Mouse (Mus musculus) midbrain, embryonic 16.5 days (tissue): Measurements from ENCODE around the gene H2al1k. TPM values are rescaled to one million over a fixed set of nuclear protein-coding genes. Genes with fewer than 3 reads are reported as not detected.
"Not testable (repeated sequence)": the region's sequence is repeated elsewhere in the genome, so short reads cannot be mapped to it uniquely, and the experiment has no call there.

Source experiments
- ATAC-seq: fragments of 200-750 bp; cut with Nextera tagmentation; 2 replicates; pipeline ENCODE4 v1.8.0; 2017; ENCODE audit warnings: moderate TSS enrichment
- H3K27ac ChIP-seq: fragments of 300-500 bp; sonication (generic); 2 replicates; pipeline ENCODE4 v1.5.1; 2014; ENCODE audit warnings: mild to moderate bottlenecking, low read length, mixed read lengths
- H3K27me3 ChIP-seq: fragments of 300-500 bp; sonication (generic); 2 replicates; pipeline ENCODE4 v1.6.1; 2014; ENCODE audit warnings: low read depth, low read length, mixed read lengths; ENCODE audit not compliant: control insufficient read depth, insufficient read depth
- H3K36me3 ChIP-seq: fragments of 300-500 bp; sonication (generic); 2 replicates; pipeline ENCODE4 v1.6.1; 2014; ENCODE audit warnings: mild to moderate bottlenecking, low read length, moderate library complexity, mixed read lengths; ENCODE audit not compliant: control insufficient read depth, insufficient read depth
- H3K4me1 ChIP-seq: fragments of 300-500 bp; sonication (generic); 2 replicates; pipeline ENCODE4 v1.6.1; 2014; ENCODE audit warnings: mild to moderate bottlenecking, low read length, mixed read lengths; ENCODE audit not compliant: control insufficient read depth, insufficient read depth
- H3K4me2 ChIP-seq: fragments of 300-500 bp; sonication (generic); 2 replicates; pipeline ENCODE4 v1.6.1; 2014; ENCODE audit warnings: mild to moderate bottlenecking, low read length, mixed read lengths
- H3K4me3 ChIP-seq: fragments of 300-500 bp; sonication (generic); 2 replicates; pipeline ENCODE4 v1.5.1; 2014; ENCODE audit warnings: low read depth, mild to moderate bottlenecking, low read length, moderate library complexity, mixed read lengths
- H3K9ac ChIP-seq: fragments of 300-500 bp; sonication (generic); 2 replicates; pipeline ENCODE4 v1.6.1; 2014; ENCODE audit warnings: low read depth, low read length, mixed read lengths
- H3K9me3 ChIP-seq: fragments of 300-500 bp; sonication (generic); replicated peaks from 2 replicates; pipeline ENCODE4 v1.6.1; 2014; ENCODE audit warnings: mild to moderate bottlenecking, low read length, mixed read lengths; ENCODE audit not compliant: control insufficient read depth, poor library complexity, severe bottlenecking
- WGBS: fragments of 180-500 bp; shearing (Covaris S2); extraction: QIAGEN DNeasy Blood & Tissue Kit; methylation state at CpG from one replicate; pipeline ENCODE4 v1.1.7; 2014; 5-methylcytosine and 5-hydroxymethylcytosine counted together
- polyA plus RNA-seq: library from polyadenylated mRNA; unstranded; fragments of >200 nt; fragmentation: Nextera tagmentation; extraction: Ambion mirVana; gene quantifications from 2 replicates; pipeline ENCODE4 v1.2.1, GENCODE M21; 2015

The H2al1k gene
- polyA plus RNA-seq: not detected in 2 replicates

DNA sequence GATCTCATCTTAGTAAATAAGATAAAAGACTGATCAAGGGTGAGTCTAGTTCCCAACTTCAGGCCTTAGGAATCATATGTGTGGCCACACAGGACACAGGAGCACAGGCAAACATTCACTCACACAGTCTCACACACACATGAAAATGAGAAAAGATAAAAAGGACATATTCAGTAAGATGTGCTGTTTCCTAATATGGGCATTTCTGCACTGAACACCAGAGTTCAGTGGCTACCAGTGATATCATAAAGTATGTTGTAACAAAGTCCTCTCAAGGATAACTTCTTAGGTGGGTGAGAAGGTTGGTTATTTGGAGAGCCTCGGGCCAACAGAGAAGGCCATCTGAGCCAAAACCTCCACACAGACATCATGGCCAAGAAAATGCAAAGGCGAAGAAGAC, at the start of gene H2al1k:
TSS of gene H2al1k (plus strand) at position 301 of the 400 bp plus-strand sequence.
- not testable (repeated sequence) for H3K4me3 ChIP-seq, ATAC-seq, H3K4me1 ChIP-seq, H3K27ac ChIP-seq, H3K4me2 ChIP-seq, H3K9me3 ChIP-seq, H3K9ac ChIP-seq, H3K36me3 ChIP-seq, H3K27me3 ChIP-seq
- WGBS: no CpG with 5 or more reads among the region's 2 CpGs

GRCm38 (mm10) chrX:9302791-9303190, 47.6 kb upstream of the H2al1k start:
- Histone ChIP-seq H3K4me1 (no peaks in the 10 kb centered on the region), H3K27ac (no peak overlapping the region), H3K9ac (no peak overlapping the region), H3K9me3 (no peaks in the 10 kb centered on the region), H3K27me3 (no peaks in the 10 kb centered on the region), H3K36me3 (no peaks in the 10 kb centered on the region), H3K4me2 (no peak overlapping the region), H3K4me3 (no peak overlapping the region)
- WGBS: 91% methylated on average over 5 of the region's 5 CpGs
- no peak for ATAC-seq

- no peak for ATAC-seq
- Histone ChIP-seq H3K9me3 (no peaks in the 10 kb centered on the region), H3K27me3 (no peaks in the 10 kb centered on the region), H3K36me3 (no peaks in the 10 kb centered on the region), H3K4me3 (no peak overlapping the region), H3K4me2 (no peak overlapping the region), H3K27ac (no peak overlapping the region), H3K9ac (no peak overlapping the region), H3K4me1 (no peaks in the 10 kb centered on the region)
- WGBS: 65% methylated on average over 1 of the region's 1 CpGs
Observed at GRCm38 (mm10) chrX:9303455-9303854, 47.0 kb upstream of the H2al1k start.

DNA sequence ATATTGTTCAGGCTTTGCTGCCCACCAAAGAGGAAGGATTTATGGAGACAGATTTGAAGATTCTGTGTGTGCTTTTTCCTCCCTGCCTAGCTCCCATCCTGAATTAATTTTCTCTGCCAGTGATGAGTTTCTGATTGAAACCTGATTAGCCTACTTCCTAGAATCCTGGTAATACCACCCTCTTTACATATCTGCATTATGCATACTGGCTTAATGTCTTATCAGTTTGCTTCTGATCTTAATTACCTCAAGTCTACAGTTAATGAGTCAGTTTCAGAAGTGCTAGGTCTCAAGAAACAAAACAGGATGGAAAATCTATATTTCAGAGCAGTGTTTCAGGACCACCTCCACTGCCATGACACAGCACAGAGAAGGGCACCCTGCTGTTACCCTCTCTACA, 34.0 kb upstream of the H2al1k start:
- H3K9me3 ChIP-seq, H3K4me2 ChIP-seq, H3K4me3 ChIP-seq, H3K27ac ChIP-seq, H3K27me3 ChIP-seq, H3K4me1 ChIP-seq, ATAC-seq, H3K36me3 ChIP-seq, H3K9ac ChIP-seq: not testable (repeated sequence)

DNA sequence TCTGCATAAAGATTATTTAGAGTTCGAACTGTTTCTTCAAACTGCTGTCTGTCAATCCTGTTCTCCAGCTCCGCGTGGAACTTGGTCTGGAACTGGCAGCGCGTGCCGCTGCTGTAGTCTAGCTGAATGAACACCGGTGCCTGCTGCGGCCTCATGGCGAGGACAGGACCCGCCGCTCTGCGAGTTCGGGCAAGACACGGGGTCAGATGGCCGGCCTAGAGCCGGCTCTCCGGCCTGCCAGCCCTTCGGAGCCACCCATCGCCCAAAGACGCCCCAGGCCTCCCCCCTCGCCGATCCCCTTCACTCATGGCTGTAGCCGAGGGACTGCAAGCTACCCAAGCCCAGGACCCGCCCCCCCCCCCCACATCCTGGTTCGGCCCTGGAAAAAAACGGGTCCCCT, 22.5 kb upstream of the H2al1k start:
- not testable (repeated sequence) for ATAC-seq, H3K36me3 ChIP-seq, H3K27ac ChIP-seq, H3K4me3 ChIP-seq, H3K27me3 ChIP-seq, H3K4me1 ChIP-seq, H3K9me3 ChIP-seq, H3K9ac ChIP-seq, H3K4me2 ChIP-seq
- WGBS: 90% methylated on average over 24 of the region's 26 CpGs

DNA sequence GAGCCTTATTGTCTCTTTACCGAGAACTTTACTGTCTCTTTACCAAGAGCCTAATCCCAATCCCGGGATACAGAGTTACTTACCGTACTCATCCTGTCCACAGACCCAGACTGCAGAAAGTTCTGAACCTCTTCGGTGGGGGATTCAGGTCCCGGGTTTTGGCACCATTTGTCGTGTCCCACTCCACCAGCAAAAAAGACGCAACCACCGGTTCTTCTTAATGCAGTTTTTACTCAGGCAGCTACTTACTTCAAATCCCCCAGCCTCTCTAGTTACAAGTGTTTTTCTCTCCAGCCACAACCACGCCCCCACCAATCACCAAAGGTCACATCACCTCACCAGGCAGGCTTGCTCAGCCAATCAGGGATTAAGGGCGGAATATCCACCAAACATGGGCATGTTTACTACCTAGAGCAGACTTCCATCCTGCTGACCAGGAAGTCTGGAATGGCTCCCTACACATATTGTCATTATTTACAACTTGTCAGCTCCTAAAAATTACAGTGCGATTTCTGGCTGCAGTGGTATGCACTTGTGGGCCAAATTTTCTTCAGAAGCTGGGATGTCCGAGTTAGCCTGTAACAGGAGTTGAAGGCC, 18.0 kb upstream of the H2al1k start:
- WGBS: 92% methylated on average over 12 of the region's 12 CpGs
- H3K9ac ChIP-seq, H3K4me1 ChIP-seq, H3K27ac ChIP-seq, H3K36me3 ChIP-seq, H3K4me3 ChIP-seq, H3K9me3 ChIP-seq, H3K27me3 ChIP-seq, H3K4me2 ChIP-seq, ATAC-seq: not testable (repeated sequence)

DNA sequence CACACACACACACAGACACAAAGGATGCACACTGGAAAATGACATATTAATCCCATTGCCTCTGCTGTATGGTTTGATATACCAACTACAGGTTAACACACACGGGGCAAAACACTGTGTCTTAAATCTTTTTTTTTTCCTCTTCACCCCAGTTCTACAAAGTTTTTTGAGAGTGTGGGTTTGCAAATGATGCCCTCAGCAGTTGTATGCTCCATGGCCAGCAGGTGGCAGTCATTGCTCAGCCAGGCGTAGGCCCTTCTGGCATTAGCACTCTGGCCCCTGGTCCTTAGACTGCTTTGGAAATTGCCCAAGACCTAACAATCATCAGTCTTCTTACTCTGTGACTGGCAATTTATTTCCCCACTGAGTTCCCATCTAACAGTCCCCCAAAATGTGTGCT, 17.4 kb upstream of the H2al1k start:
- H3K9me3 ChIP-seq, ATAC-seq, H3K27ac ChIP-seq, H3K4me2 ChIP-seq, H3K4me1 ChIP-seq, H3K27me3 ChIP-seq, H3K36me3 ChIP-seq, H3K9ac ChIP-seq, H3K4me3 ChIP-seq: not testable (repeated sequence)
- 64% methylated on average over 2 of the region's 2 CpGs for WGBS

DNA sequence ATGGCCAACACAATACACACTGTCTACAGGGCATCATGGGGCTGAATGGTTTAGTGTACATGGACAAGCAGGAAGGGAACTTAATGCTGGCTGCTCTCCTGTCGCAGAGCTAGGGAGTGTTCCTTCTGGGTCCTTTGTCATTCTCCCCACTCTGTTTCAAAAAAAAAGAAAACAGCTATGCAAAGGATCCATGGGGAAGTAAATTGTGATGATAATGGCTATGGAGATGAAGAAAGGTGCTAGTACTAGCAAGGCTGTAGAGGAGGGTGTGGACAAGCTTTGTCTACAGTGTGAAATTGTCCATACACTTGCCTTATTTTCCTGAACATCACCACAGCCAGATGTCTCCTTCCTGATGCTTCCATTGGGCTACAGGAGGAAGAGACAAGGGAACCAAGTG, 15.4 kb upstream of the H2al1k start:
- H3K4me2 ChIP-seq, H3K36me3 ChIP-seq, H3K9me3 ChIP-seq, ATAC-seq, H3K4me1 ChIP-seq, H3K27me3 ChIP-seq, H3K9ac ChIP-seq, H3K27ac ChIP-seq, H3K4me3 ChIP-seq: not testable (repeated sequence)
- WGBS: 69% methylated on average over 1 of the region's 1 CpGs

DNA sequence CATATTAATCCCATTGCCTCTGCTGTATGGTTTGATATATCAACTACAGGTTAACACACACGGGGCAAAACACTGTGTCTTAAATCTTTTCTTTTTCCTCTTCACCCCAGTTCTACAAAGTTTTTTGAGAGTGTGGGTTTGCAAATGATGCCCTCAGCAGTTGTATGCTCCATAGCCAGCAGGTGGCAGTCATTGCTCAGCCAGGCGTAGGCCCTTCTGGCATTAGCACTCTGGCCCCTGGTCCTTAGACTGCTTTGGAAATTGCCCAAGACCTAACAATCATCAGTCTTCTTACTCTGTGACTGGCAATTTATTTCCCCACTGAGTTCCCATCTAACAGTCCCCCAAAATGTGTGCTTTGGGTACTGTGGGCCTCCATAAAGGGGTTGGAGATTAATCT, 23.6 kb downstream of the H2al1k start:
- H3K27me3 ChIP-seq, H3K27ac ChIP-seq, H3K9ac ChIP-seq, H3K4me1 ChIP-seq, ATAC-seq, H3K36me3 ChIP-seq, H3K4me3 ChIP-seq, H3K9me3 ChIP-seq, H3K4me2 ChIP-seq: not testable (repeated sequence)
- 0% methylated on average over 1 of the region's 2 CpGs for WGBS

- H3K27ac ChIP-seq, H3K36me3 ChIP-seq, ATAC-seq, H3K4me1 ChIP-seq, H3K4me3 ChIP-seq, H3K9me3 ChIP-seq, H3K9ac ChIP-seq, H3K27me3 ChIP-seq, H3K4me2 ChIP-seq: not testable (repeated sequence)
Observed at GRCm38 (mm10) chrX:9375927-9376326, 25.5 kb downstream of the H2al1k start.
